Mouse (Mus musculus) right cerebral cortex, postnatal 36 days (tissue): ENCODE measurements around the gene Ndufaf3.
A peak's percentile ranks its signal among the peaks of the same experiment; 100 is the strongest.
"Not testable (repeated sequence)": the region's sequence is repeated elsewhere in the genome, so short reads cannot be mapped to it uniquely, and the experiment has no call there.

Experiments used
- DNase-seq, 2 experiments: peaks; one replicate each; pipeline ENCODE4 v3.0.0; 2022; ENCODE audit warnings: low spot score in 2 of 2, mixed read lengths in 1 of 2

The Ndufaf3 gene

GRCm38 (mm10) chr9:108566815-108567776 lies at the start of gene Ndufaf3:
Ndufaf3 (minus strand) TSS chr9:108567434.
- DNase-seq: peak; percentile 93 to 95

GRCm38 (mm10) chr9:108611488-108611887 lies 44.3 kb upstream of the Ndufaf3 start:
- no peak for DNase-seq

GRCm38 (mm10) chr9:108608889-108609288 lies 41.7 kb upstream of the Ndufaf3 start:
- DNase-seq: no peak

GRCm38 (mm10) chr9:108607929-108608328 lies 40.7 kb upstream of the Ndufaf3 start:
- not testable (repeated sequence) for DNase-seq

GRCm38 (mm10) chr9:108601986-108602385 lies 34.8 kb upstream of the Ndufaf3 start:
- DNase-seq: no peak

GRCm38 (mm10) chr9:108600011-108600410 lies 32.8 kb upstream of the Ndufaf3 start:
- no peak for DNase-seq

GRCm38 (mm10) chr9:108599021-108599566 lies 31.9 kb upstream of the Ndufaf3 start:
- no peak for DNase-seq

- peak; percentile 77 for DNase-seq
These were observed 29.9 kb upstream of the Ndufaf3 start, which contains the start of gene P4htm for GRCm38 (mm10) chr9:108596998-108597764. P4htm (minus strand) TSS chr9:108597667.

- DNase-seq: no peak
These were observed 27.1 kb upstream of the Ndufaf3 start for GRCm38 (mm10) chr9:108594354-108594753.

- no peak for DNase-seq
These were observed 24.2 kb upstream of the Ndufaf3 start for GRCm38 (mm10) chr9:108591462-108591861.

GRCm38 (mm10) chr9:108589229-108589628 lies 22.0 kb upstream of the Ndufaf3 start:
- DNase-seq: no peak

- DNase-seq: peak; percentile 89 to 95
These were observed 20.4 kb upstream of the Ndufaf3 start for GRCm38 (mm10) chr9:108587571-108588180.

GRCm38 (mm10) chr9:108579344-108579690 lies 12.1 kb upstream of the Ndufaf3 start:
- no peak for DNase-seq

- peak; percentile 85 to 90 for DNase-seq
These were observed 11.5 kb upstream of the Ndufaf3 start, which contains the start of gene Wdr6 for GRCm38 (mm10) chr9:108578545-108579343. Wdr6 (minus strand) TSS chr9:108578739.

GRCm38 (mm10) chr9:108577934-108578544 lies 10.8 kb upstream of the Ndufaf3 start:
- no peak for DNase-seq

GRCm38 (mm10) chr9:108577025-108577424 lies 9.8 kb upstream of the Ndufaf3 start:
- no peak for DNase-seq

- no peak for DNase-seq
These were observed 8.4 kb upstream of the Ndufaf3 start for GRCm38 (mm10) chr9:108575321-108576297.

- no peak for DNase-seq
These were observed 7.7 kb upstream of the Ndufaf3 start for GRCm38 (mm10) chr9:108574921-108575320.
